Mouse (Mus musculus) intestine, embryonic 16.5 days (tissue): ENCODE measurements around the gene Hoxa6. TPM values are rescaled to one million over a fixed set of nuclear protein-coding genes. Genes with fewer than 3 reads are reported as not detected.

ENCODE experiments used
- ATAC-seq: fragments of 200-750 bp; cut with Nextera tagmentation; 2 replicates; pipeline ENCODE4 v1.8.0; 2017; ENCODE audit warnings: moderate TSS enrichment, moderate library complexity
- H3K27ac ChIP-seq: fragments of 300-500 bp; sonication (generic); 2 replicates; pipeline ENCODE4 v1.5.1; 2014; ENCODE audit warnings: mild to moderate bottlenecking, low read length
- H3K27me3 ChIP-seq: fragments of 300-500 bp; sonication (generic); replicated peaks from 2 replicates; pipeline ENCODE4 v1.6.1; 2014; ENCODE audit warnings: low read length, control low read depth, mixed read lengths; ENCODE audit not compliant: control insufficient read depth, insufficient read depth
- H3K36me3 ChIP-seq: fragments of 300-500 bp; sonication (generic); 2 replicates; pipeline ENCODE4 v1.6.1; 2014; ENCODE audit warnings: low read length, control low read depth; ENCODE audit not compliant: control insufficient read depth, insufficient read depth
- H3K4me1 ChIP-seq: fragments of 300-500 bp; sonication (generic); 2 replicates; pipeline ENCODE4 v1.6.1; 2014; ENCODE audit warnings: low read length, control low read depth, mixed read lengths; ENCODE audit not compliant: control insufficient read depth, insufficient read depth
- H3K4me2 ChIP-seq: fragments of 300-500 bp; sonication (generic); 2 replicates; pipeline ENCODE4 v1.6.1; 2014; ENCODE audit warnings: low read depth, low read length, control low read depth
- H3K4me3 ChIP-seq: fragments of 300-500 bp; sonication (generic); 2 replicates; pipeline ENCODE4 v1.5.1; 2014; ENCODE audit warnings: mild to moderate bottlenecking, low read length
- H3K9ac ChIP-seq: fragments of 300-500 bp; sonication (generic); 2 replicates; pipeline ENCODE4 v1.6.1; 2014; ENCODE audit warnings: low read depth, low read length
- H3K9me3 ChIP-seq: fragments of 300-500 bp; sonication (generic); 2 replicates; pipeline ENCODE4 v1.6.1; 2016; ENCODE audit warnings: low read length, control low read depth; ENCODE audit not compliant: control insufficient read depth
- WGBS: fragments of 180-500 bp; shearing (Covaris S2); extraction: QIAGEN DNeasy Blood & Tissue Kit; methylation state at CpG from one replicate; pipeline ENCODE4 v1.1.7; 2014; 5-methylcytosine and 5-hydroxymethylcytosine counted together
- polyA plus RNA-seq: library from polyadenylated mRNA; unstranded; fragments of >200 nt; fragmentation: Nextera tagmentation; extraction: Ambion mirVana; gene quantifications from 2 replicates; pipeline ENCODE4 v1.2.1, GENCODE M21; 2015

The Hoxa6 gene
- polyA plus RNA-seq, 1 experiment from 2014 or later = 1.2 TPM

DNA sequence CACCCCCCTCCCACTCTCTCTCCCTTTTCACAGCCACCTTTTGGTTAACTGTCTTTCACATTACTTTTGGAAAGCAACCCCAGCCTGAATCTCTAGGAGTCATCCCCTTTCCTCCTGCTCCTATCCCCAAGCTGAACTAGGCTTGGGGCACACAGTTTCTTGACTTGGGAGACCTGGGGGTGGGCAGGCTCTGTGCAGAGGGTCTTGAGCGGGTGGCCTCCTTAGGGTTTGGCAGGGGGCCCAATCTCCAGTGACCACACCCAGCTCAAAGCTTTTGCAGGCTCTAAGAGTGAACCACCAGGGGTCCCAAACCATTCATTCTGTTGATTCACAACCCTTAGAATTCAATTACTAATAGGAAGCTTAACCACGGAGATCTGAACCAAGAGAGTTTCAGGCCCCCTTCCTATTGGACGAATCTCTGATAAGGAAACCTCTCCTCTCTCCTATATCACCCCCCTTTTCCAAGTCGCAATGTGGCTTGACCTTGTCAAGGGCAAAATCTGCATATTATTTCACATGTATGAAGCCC lies 34.3 kb upstream of the Hoxa6 start:
- H3K4me3 ChIP-seq = no peak overlapping the region
- H3K27me3 ChIP-seq = peaks cover 72% of the 10 kb centered on the region
- peaks cover 2% of the 10 kb centered on the region; the same call in 1 of the 2 replicates for H3K4me1 ChIP-seq
- 13% methylated on average over 4 of the region's 4 CpGs for WGBS
- no peak for ATAC-seq
- H3K36me3 ChIP-seq = no peaks in the 10 kb centered on the region
- no peak overlapping the region for H3K27ac ChIP-seq
- no peak overlapping the region for H3K9ac ChIP-seq
- no peak overlapping the region for H3K4me2 ChIP-seq
- no peaks in the 10 kb centered on the region for H3K9me3 ChIP-seq

- H3K36me3 ChIP-seq = no peaks in the 10 kb centered on the region
- H3K27me3 ChIP-seq = peaks cover 78% of the 10 kb centered on the region
- H3K4me3 ChIP-seq = peak overlapping the region; percentile 25; the same call in 1 of the 2 replicates
- peak overlapping the region; percentile 2; the same call in 1 of the 2 replicates for H3K4me2 ChIP-seq
- WGBS = 4% methylated on average over 9 of the region's 9 CpGs
- no peak overlapping the region for H3K9ac ChIP-seq
- H3K27ac ChIP-seq = peak overlapping the region; percentile 60
- H3K4me1 ChIP-seq = peaks cover 2% of the 10 kb centered on the region; the same call in 1 of the 2 replicates
- no peaks in the 10 kb centered on the region for H3K9me3 ChIP-seq
- ATAC-seq = no peak; the same call in 1 of the 2 replicates
Observed at GRCm38 (mm10) chr6:52241001-52241621, 32.6 kb upstream of the Hoxa6 start.

GRCm38 (mm10) chr6:52240389-52241000 lies 32.0 kb upstream of the Hoxa6 start, which contains the start of gene Hoxa10:
Gene Hoxa10 (minus strand): TSS chr6:52240854.
- ATAC-seq = peak; percentile 73
- peak within 1 kb of the TSS; percentile 25 for H3K4me3 ChIP-seq
- H3K9ac ChIP-seq = peak within 1 kb of the TSS; percentile 23
- peaks cover 78% of the 10 kb centered on the region for H3K27me3 ChIP-seq
- no peaks in the 10 kb centered on the region for H3K36me3 ChIP-seq
- peaks cover 2% of the 10 kb centered on the region; the same call in 1 of the 2 replicates for H3K4me1 ChIP-seq
- 1% methylated on average over 35 of the region's 35 CpGs for WGBS
- peak within 1 kb of the TSS; percentile 60 for H3K27ac ChIP-seq
- no peaks in the 10 kb centered on the region for H3K9me3 ChIP-seq
- peak within 1 kb of the TSS; percentile 2; the same call in 1 of the 2 replicates for H3K4me2 ChIP-seq

GRCm38 (mm10) chr6:52239625-52240388 lies 31.3 kb upstream of the Hoxa6 start:
- Histone ChIP-seq H3K9ac (peak overlapping the region; percentile 23), H3K4me1 (peaks cover 2% of the 10 kb centered on the region; the same call in 1 of the 2 replicates), H3K9me3 (no peaks in the 10 kb centered on the region), H3K4me3 (peak overlapping the region; percentile 25), H3K27ac (no peak overlapping the region), H3K4me2 (peak overlapping the region; percentile 2; the same call in 1 of the 2 replicates), H3K27me3 (peaks cover 79% of the 10 kb centered on the region), H3K36me3 (no peaks in the 10 kb centered on the region)
- WGBS = 3% methylated on average over 30 of the region's 30 CpGs
- ATAC-seq = no peak

DNA sequence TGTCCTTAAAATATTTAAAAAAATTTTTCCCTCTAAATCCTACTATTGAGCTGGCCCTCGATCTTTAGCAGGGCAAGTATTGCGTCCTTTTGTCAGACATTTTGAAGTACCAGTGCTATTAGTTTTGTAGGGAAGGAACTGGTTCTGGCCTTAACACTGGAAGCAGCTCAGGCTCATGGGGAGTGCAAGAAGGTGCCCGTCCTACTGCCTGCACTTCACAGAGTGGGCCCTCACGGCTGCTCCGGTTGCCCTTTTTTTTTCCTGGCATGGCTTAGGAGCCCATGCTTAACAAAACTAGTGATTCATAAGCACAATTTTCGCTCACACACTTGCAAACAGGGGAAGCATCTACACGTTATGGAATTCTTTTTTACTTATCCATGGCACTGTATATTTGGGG lies 30.5 kb upstream of the Hoxa6 start:
- Histone ChIP-seq H3K9ac (no peak overlapping the region), H3K4me3 (peak overlapping the region; percentile 23), H3K4me2 (no peak overlapping the region), H3K36me3 (no peaks in the 10 kb centered on the region), H3K9me3 (no peaks in the 10 kb centered on the region), H3K4me1 (peaks cover 2% of the 10 kb centered on the region; the same call in 1 of the 2 replicates), H3K27me3 (peaks cover 86% of the 10 kb centered on the region), H3K27ac (no peak overlapping the region)
- ATAC-seq = no peak
- 6% methylated on average over 7 of the region's 7 CpGs for WGBS

GRCm38 (mm10) chr6:52238155-52238545 lies 29.6 kb upstream of the Hoxa6 start:
- H3K36me3 ChIP-seq = no peaks in the 10 kb centered on the region
- peaks cover 88% of the 10 kb centered on the region for H3K27me3 ChIP-seq
- H3K27ac ChIP-seq = no peak overlapping the region
- no peak overlapping the region for H3K9ac ChIP-seq
- ATAC-seq = no peak
- peaks cover 2% of the 10 kb centered on the region; the same call in 1 of the 2 replicates for H3K4me1 ChIP-seq
- H3K4me3 ChIP-seq = peak overlapping the region; percentile 13; the same call in 1 of the 2 replicates
- H3K9me3 ChIP-seq = no peaks in the 10 kb centered on the region
- no peak overlapping the region for H3K4me2 ChIP-seq
- WGBS = 3% methylated on average over 7 of the region's 7 CpGs

DNA sequence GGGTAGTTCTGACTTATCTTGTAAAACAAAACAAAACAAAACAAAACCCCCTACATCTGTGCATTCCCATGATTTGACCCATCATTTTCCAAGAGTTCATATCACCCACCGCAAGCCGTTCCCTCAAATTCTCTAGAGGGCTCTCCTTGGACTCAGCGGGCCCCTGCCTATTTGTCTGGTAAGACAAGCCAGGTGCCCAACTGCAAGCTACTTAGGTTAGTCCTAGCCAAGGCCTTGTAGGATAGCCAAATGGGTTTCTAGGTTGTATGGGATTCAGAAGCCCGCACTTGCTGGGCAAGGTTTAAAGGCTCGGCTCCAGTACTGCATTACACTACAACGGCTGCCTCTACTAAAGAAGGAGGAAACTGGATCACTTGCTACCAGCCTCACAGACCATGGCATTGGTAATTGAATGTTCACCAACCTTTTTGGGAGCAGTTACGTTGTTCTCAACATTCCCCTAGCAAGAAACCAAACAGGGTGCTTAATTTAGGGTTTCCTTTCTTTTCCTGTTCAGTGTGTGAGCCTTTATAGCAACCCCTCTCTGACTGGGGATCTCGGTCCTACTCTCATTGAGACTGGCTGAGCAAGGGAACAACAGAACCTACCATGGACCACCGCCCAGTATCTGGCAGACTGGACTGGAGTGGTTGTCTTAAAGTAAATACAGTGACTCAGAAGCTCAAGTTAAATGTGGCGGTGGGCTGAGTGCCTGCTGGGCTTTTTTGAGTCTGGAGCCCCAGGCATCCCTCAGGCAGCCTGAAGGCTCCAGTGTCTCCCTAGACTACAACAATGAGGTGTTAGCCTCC lies 29.0 kb upstream of the Hoxa6 start:
- Histone ChIP-seq H3K4me2 (no peak overlapping the region), H3K4me1 (peaks cover 2% of the 10 kb centered on the region; the same call in 1 of the 2 replicates), H3K9ac (no peak overlapping the region), H3K36me3 (no peaks in the 10 kb centered on the region), H3K9me3 (no peaks in the 10 kb centered on the region), H3K27ac (no peak overlapping the region), H3K27me3 (peaks cover 88% of the 10 kb centered on the region), H3K4me3 (peak overlapping the region; percentile 13)
- no peak for ATAC-seq
- 11% methylated on average over 10 of the region's 10 CpGs for WGBS

- Histone ChIP-seq H3K4me3 (no peak overlapping the region), H3K9me3 (no peaks in the 10 kb centered on the region), H3K27me3 (peaks cover 85% of the 10 kb centered on the region), H3K36me3 (no peaks in the 10 kb centered on the region), H3K27ac (no peak overlapping the region), H3K4me2 (no peak overlapping the region), H3K9ac (no peak overlapping the region), H3K4me1 (peaks cover 2% of the 10 kb centered on the region; the same call in 1 of the 2 replicates)
- no peak for ATAC-seq
- WGBS = 20% methylated on average over 3 of the region's 3 CpGs
Observed at GRCm38 (mm10) chr6:52236806-52237205, 28.3 kb upstream of the Hoxa6 start.
